Mouse (Mus musculus): Measurements from ENCODE around the gene Gpr179.

The Gpr179 gene

GRCm38 (mm10) chr11:97285852-97286775 lies 65.8 kb downstream of the Gpr179 start:
- DNase-seq: no peak

GRCm38 (mm10) chr11:97284854-97285253 lies 67.0 kb downstream of the Gpr179 start:
- no peak for DNase-seq

- no peak for DNase-seq
Measured at GRCm38 (mm10) chr11:97282179-97282578, 69.7 kb downstream of the Gpr179 start.
